Mouse (Mus musculus) common myeloid progenitor, adult 5-6 weeks (primary cell): ENCODE measurements around the gene Zfp827. TPM values are rescaled to one million over a fixed set of nuclear protein-coding genes. Genes with fewer than 3 reads are reported as not detected.
"Not testable (repeated sequence)": the region's sequence is repeated elsewhere in the genome, so short reads cannot be mapped to it uniquely, and the experiment has no call there.

Experiments
- ATAC-seq: replicated peaks from 2 replicates; pipeline ENCODE4 v1.8.0; 2016; ENCODE audit warnings: low read depth, mild to moderate bottlenecking, moderate TSS enrichment, inconsistent platforms; ENCODE audit not compliant: poor library complexity, severe bottlenecking
- total RNA-seq: library from RNA; stranded (forward); fragments of 200-1000, 187-1606 nt; gene quantifications from 2 replicates; pipeline ENCODE4 v1.2.3, GENCODE M21; 2017

Zfp827 gene
- total RNA-seq, 1 experiment from 2014 or later, result 2.3 TPM

DNA sequence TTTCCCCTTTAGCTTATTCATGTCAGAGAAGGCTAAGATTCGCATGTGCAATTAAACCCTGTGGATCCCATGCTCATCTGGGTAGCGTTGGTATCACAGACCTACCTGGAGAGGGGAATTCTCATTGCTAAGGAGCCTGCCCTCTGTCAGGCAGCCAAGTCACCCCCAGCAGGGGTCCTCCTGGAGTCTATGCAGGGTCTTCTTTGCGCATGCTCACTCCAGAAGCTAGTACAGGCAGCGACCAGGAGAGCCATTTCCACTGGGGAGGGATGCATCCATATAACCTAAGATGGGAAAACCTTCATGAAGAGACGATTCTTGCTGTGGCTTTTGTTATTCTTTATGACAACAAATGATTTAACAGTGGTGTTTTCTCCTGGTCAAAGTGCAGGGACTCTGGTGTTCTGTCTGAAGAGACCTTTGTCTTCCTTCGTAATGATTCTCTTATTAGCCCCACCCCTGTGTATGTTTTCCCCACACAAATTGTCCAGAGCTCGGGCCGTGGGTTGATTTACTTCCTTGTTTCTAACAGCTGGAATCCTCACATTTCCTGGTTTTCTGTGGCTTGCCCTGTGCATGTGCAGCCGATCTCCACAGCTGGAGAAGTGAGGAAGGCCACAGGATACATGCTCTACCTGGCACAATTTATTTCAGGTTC is 75.8 kb downstream of the Zfp827 start:
- ATAC-seq, result no peak

DNA sequence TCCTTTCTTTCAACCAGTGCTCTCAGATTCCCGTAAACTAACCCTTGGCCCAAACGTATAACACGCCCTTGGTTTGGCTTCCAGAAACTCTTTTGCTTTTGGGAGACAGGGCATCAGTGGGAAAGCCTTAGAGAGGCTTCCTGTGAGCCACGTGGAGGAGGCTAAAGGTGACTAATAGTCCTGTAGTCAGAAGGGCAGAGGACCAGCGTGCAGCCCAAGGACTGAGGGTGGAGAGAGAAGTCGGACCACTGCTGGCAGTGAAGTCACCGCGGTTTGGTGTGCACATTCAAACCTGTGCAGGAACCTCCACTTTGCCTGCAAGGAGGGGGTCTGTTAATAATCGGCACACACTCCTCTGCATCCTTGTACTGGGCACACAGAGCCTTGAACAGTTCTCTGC is 76.4 kb downstream of the Zfp827 start:
- ATAC-seq, result no peak

DNA sequence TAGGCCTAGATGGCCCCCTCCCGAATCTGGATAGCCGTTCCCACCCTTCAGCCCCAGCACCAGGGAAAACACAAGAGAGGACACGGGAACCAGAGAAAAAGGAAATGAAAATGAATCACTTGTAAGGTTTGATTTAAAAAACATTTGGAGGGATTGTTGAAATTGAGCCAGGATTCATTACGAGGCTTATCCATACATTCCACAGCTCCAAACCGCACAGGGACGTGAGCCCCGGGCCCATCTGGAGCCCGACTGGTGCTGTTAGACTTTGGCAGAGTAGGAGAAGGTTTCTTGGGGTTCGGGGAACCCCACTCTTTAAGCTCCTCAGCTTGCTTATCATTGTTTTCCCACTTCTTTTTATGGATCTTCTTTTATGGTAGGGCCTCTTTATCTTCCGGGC is 76.9 kb downstream of the Zfp827 start:
- no peak for ATAC-seq

DNA sequence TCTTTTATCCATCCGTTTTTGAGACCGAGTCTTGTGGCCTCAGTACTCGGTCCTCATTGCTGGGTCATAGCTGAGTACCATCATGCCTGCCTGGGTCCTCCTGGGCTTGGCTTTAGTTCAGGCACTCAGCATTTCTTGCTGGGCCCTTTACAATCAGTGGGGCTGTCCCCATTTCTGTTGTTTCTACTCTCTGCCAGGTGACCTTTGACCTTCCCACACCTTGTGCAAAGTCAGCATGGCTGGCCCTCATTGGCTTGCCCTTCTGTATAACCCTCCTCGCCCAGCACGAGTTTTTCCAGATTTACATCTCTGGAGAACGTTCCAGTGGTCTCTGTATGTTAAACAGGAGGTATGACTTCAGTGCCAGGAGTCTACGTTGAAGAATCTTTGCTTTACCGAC is 83.2 kb downstream of the Zfp827 start:
- no peak for ATAC-seq

DNA sequence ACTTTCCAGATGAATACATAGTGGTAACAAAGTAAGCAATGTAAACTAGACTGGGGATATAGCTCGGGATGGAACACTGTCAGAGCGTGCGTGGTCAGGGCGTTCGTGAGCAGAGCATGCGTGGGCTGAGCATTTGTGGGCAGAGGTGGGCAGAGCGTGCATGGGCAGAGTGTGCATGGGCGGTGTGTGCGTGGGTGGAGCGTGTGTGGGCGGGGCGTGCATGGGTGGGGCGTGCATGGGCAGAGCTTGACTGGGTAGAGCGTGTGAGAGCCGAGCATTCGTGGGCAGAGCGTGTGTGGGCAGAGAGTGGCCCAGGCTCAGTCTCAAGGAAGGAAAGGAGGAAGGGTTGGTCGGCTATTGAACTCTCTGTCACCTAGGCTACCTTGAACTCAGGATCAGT is 84.2 kb downstream of the Zfp827 start:
- no peak for ATAC-seq

DNA sequence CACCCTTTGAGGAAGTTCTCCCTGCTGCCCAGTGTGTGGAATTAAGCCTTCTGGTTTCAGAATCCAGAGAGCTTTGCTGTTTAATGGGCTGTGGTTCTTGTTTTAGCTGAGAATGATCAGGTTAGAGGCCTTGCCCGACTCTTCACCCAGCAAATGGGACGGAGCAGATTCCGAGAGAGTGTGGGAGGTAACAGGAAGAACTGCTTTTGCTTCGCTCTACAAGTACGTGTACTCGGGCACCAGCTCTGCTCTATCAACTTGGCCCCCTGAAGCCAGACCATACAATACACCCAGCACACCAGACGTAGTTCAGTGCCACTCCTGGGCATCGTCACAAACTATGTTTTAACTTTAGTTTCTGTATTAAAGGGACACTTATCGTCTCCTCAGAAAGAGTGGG is 85.3 kb downstream of the Zfp827 start:
- ATAC-seq, result no peak

DNA sequence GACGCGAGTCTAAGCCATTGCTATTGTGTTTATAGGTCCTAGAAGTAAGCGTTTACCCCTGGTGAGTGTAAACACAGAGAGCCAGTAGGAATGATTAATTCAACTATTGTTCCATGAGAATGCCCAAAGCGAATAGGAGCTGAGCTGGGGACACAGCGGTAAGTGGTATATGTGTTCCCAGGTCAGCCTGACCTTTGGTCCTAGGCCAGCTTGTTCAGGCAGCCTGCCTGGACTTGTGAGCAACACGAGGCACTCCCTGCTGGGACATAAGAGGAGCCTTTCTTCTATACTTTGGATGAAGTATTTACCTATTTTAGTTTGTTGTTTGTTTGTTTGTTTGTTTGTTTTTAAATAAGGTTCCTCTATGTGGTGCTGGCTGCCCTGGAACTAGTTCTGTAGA is 86.3 kb downstream of the Zfp827 start:
- no peak for ATAC-seq

DNA sequence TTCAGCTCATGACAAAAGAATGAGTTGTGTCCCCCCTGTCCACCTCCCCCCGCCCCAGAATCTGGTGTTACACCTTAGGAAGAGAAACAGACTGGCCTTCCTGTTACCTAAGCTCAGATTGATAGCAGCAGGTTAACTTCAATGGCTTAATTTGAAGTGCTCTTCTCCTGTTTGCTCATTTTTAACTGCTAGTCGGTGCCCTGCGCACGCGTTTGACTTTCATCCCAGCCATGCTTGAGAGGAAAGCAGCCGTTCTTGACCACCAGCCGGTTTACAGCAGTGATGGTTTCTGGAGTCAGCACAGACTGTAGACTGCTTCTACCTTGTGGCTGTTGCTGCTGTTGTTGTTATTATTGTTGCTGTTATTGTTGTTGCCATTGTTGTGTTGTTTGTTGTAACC is 88.2 kb downstream of the Zfp827 start:
- ATAC-seq, result no peak

DNA sequence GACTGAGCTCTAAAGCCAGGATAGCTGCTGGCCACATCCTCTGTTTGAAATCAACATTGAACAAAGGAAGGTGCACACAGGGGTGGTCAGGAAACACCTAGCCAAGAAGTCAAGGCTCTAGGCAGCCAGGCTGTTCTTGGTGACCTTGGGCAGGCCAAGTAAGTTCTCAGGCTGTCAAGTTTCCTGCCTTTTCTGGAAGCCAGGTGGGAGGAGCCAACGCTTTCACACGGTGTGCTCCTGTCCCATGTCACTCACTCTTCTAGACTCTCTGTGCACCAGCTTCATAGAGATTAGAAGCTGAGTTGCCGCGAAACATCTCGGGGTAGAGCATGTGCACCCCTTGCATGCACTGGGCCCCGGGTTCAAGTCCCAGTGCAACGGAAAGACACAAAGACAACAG is 89.5 kb downstream of the Zfp827 start:
- no peak for ATAC-seq

DNA sequence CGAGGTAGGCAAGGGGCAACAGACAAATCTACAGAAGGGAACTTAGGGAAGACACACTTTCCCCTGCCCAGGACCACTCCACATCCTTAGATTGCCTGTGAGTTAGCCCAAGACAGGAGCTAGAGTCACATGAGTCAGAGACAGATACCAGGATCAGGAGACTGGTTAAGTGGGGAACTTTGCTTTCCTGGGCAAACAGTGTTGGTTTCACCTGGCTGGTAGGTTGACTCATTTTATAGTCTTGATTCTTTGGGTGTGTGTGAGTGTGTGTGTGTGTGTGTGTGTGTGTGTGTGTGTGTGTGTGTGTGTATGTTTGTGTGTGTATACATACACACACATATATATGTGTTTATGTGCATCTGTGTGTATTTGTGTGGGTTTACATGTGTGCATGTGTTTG is 93.4 kb downstream of the Zfp827 start:
- ATAC-seq, result no peak

DNA sequence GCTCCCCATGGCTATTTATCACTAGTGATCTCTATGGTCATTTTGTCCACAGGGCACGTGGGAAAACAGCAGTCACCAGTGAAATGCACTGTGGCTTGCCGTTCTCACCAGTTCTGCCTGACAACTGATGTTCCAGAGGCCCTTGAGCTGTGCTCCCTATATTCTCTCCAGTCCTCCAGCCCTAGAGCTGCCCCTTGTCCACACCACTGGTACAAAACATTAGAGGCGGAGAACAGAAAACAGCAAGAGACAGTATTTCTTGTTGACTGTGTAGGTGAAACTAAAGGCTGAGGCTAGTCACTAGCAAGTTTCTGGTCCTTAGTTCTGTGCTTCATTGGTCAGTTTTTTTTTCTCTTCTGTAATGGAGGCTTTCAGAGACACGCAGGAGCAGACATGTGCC is 96.0 kb downstream of the Zfp827 start:
- ATAC-seq, result no peak

DNA sequence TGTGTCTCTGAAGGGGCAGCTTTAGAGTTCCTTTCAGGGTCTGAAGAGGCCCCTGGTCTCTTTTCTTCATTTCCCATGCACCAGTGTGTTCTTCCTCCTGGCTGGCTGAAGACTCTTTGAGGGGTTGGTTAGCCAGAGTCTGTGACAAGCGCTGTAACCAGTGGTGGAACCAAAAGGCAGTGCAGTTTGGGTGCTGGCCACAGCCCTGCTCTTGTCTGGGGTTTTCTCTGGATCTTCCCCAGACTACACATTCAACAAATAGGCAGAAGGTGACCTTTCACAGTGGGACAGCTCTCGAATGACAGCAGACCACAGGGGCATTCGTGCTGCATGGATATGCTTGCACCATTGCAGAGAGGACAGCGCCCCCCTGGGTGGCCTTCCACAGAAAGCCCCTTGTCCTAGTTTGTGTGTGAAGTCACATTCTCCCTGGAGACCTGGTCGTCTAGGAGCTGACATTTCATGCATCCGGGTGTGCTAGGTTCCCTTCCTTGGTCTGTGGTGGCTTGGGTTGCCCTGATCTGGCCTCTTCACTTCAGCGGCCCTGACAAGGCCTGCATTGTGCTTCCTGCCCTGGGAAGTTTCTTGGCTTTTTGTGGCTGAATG is 99.1 kb downstream of the Zfp827 start:
- no peak for ATAC-seq

DNA sequence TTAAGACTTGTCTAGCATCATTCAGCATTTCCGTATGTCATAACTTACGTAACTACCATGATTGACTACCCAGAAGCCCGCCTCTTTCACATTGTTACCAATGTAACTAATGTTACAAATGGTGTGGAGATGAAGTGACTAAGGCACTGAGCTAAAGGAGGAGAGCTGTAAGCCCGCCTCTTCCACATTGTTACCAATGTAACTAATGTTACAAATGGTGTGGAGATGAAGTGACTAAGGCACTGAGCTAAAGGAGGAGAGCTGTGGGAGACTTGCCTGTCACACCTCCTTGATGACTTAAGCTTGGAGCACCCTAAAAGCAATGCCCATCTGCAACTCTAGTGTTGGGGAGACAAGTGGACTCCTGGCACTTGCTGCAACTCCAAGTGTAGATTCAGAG is 100.3 kb downstream of the Zfp827 start:
- not testable (repeated sequence) for ATAC-seq

DNA sequence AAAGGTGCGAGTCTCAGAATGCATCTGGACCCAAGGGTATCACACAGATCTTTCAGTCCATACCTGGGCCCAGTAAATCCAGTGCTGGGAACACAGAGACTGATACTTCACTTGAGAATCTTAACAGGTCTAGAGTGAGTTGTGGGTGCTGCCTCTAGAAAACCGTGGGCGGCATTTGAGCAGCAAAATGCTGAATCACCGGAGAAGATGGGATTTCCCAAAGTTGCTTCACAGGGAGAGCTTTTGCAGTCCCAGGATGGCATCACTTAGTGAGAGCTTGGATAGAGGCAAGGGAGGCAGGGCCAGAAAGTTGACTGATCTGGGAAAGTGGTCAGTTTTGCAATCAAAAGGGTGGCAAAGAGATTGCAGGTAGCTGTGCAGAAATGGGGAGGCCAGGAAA is 111.4 kb downstream of the Zfp827 start:
- no peak for ATAC-seq

DNA sequence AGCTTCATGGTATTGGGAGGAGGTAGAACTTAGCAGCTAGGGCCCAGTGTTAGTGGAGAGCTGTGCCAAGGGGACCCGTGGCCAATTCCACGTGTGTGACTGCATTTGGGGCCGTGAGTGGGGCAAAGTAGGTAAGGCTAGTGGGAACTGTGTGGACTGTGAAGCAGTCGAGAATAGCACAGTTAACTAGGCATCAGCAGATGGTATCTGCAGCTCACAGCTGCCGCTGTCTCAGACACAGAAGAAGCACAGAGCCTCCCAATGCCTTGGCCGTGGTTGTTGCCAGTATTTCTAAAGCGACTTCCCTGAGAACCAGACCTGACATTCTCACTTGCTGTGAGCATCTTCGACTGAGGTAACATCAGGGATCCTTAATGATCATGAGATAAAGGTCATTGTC is 112.7 kb downstream of the Zfp827 start:
- ATAC-seq, result no peak

DNA sequence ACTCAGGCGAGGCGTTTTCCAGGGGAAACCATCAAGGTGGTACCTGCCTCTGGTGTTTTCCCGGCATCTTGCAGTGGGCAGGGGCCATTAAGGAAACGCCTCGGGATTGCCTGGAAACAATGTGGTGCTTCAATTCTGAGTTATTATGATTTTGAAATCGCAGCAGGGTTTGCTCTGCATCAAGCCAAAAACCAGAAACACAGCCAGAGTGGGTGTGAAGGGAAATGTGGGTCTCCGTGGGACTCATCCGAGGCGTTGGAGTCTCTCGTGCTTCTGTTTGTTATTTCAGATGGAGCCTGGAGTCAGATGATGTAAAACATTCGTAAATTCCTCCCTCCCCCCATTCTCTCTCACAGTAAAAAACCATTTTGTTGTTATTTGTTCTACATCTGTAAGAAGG is 113.4 kb downstream of the Zfp827 start:
- no peak for ATAC-seq

DNA sequence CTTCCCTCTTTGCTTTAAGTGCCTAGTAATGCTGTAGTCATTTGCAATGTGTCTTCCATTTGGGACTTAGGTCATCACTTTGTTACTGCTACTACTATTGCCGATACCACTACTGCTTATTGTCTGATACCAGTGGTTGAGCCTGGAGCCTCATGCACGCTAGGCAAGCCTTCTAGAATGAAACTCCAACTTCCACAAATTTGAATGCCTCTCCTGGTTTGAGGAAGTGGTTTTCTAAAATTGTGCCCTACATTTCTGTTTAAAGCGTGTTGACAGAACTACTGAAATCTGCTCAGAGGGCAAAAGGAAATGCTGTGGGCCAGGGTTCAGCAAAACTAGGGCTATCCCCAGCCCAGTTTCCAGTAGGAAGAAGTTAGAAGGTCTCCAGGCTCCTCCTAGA is 115.5 kb downstream of the Zfp827 start:
- ATAC-seq, result peak; percentile 89

DNA sequence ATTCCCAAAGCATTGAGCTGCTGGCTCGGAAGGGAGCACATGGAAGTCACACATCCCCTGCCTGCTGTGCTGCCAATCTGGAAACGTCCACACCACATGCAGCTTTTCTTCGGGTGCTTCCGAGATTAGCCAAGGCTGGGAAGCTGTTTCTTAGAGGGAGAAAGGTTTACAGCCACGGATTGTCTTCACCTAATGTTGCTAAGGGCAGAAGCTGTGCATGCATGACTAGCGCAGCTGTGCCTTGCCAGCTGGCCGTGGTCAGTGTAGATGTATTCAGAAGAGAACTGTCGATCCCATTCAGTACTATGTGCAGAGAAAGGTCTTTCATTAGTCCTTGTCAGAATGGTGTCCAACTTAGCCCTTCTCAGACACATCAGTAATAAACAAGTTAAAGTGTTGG is 117.0 kb downstream of the Zfp827 start:
- no peak for ATAC-seq

DNA sequence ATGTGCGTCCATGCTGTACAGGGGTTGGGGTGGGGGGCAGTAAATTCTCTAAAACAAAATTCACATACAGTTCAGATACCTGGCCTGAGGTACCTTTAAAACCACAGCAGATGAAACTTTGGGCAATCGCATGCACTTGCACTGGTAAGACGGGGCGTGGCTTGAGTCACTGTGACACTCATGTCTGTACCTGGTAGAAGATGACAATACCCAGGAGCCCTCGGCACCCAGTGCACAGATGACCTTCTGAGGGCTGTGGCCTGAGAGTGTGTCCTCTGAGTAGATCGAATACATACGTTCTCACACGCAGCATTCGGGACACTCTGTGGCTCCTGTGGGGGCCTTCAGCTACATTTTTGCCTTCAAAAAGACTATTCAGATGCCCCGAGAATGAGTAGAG is 117.4 kb downstream of the Zfp827 start:
- ATAC-seq, result no peak

DNA sequence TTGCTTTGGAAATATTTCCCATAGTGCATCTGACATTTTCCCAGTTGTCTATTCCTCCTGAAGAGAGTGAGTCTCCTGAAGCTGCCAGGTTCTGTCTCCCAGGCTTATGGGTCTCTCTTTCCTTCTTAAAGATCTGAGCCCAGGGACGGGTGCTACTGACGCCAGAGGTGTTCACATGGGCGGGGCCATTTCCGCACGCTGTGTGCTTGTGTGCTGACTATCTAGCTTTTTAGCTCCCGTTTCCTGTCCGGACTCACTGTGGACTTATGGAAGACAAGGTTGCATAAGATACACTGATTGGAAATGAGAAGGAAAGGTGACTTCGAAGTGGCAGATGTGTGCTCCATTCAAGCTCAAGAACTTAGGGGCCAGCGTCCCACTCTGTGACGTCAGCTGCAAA is 120.6 kb downstream of the Zfp827 start:
- no peak for ATAC-seq

DNA sequence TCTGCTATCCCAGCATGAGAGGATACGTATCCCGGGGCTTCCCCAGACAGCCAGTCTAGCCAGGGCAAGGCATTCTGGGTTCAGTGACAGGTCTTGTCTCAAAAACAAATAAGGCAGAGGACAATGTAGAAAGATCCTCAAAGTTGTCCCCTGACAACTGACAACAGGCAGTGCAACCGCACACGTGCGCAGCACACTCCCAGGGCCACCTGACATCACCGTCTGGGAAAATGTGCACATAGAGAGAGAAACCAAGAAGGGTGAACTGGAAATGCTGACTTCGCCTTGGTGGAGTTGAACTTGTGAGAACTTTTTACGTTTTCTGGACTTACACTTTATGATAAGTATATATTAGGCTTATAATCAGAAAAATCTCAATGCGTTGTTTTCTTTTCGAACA is 121.6 kb downstream of the Zfp827 start:
- no peak for ATAC-seq

DNA sequence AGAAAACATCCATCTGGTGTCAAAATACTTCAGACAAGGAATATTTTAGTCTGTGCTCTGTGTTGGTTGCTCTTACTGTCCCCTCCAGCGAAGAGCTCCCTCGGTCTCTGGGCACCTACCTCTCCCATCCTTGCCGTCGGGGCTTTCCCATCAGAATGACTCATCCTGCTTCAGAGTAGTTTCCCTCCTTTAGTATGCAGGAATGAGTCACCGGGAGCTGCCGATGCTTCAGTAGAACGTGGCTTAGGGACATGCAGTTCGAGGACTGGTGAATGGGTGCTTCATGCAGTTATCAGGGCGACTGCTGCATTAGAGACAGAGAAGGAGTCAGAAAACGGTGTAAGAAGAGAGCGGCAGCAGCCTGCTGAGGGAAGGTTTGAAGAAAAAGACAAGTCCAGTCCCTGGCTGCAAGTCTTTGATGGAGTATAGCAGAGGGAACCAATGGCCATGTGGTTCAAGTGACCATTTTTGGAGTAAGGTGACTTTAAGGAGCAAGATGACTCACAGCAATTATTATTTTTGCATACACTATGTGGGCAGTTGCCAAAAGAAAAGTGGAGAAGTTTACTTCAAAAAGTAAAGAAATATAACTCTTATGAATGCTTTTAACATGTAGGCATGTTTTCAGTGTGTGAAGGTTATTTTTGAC is 122.4 kb downstream of the Zfp827 start:
- no peak for ATAC-seq
